Mouse (Mus musculus) brain, embryonic 14.5 days (tissue): Measurements from ENCODE around the gene Slc22a20.

Experiments
- CTCF ChIP-seq: fragments of 200-500 bp; IDR thresholded peaks from 2 replicates; pipeline ENCODE4 v1.5.1; 2012; ENCODE audit warnings: inconsistent platforms, mild to moderate bottlenecking, moderate library complexity, borderline replicate concordance; ENCODE audit not compliant: insufficient read depth, insufficient read length; ENCODE audit errors: extremely low read depth
- POLR2A ChIP-seq: fragments of 200-500 bp; IDR thresholded peaks from 2 replicates; pipeline ENCODE4 v1.6.1; 2012; ENCODE audit warnings: mild to moderate bottlenecking, inconsistent platforms, borderline replicate concordance; ENCODE audit not compliant: poor library complexity, insufficient read depth, insufficient read length, severe bottlenecking; ENCODE audit errors: extremely low read depth

DNA sequence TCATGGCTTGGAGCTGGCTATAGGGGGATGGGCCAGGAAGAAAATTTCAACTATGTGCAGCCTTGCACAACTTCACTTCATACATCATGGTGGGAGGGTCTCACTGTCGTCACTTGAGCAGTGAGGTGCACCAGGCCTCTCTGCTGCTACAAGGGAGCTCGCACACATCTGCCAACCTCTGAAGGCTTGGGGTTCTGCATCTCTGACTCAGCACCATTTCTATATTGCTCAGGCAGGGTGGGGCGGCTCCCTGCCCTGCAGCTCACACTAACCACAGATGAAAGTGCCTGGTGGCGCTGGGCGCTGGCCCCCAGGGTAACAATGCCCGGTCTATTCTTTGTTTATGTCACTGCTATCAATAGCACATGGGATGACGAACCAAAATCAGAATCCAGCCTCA is 40.9 kb downstream of the Slc22a20 start:
- TF ChIP-seq CTCF (no peak), POLR2A (no peak)
